Mouse (Mus musculus): ENCODE measurements around the gene Tnnt3. TPM values are rescaled to one million over a fixed set of nuclear protein-coding genes. Genes with fewer than 3 reads are reported as not detected.

The Tnnt3 gene
- polyA plus RNA-seq, 1 experiment from 2014 or later, result 2.6 TPM

DNA sequence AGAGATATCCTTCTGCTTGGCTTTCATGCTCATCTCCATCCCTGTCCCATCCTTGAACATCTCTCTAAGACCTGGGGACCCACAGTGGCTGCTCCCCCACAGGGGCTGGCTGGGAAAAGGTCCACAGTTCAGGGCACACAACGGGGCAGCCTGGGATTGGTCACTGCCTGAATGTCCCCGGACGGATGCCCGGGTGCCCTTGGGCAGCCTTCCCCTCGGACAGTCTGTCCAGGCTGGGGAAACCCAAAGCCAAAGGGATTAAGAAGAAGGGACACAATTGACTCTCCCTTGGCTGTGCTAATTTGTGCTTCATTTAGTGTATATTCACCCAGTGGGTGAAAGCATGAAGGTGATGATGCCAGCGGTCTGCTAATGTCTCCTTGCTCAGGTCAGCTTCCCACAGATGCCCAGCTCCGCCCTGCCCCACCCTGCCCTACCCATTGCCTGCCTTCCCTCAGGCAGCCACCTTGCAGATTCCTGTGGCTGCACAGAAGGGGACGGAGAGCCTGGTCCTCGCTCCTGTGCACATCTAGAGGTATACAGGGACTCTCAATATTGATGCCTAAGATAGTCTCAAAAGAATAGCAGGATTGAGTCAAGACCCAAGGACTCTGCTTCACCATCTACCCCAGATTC is 60.0 kb downstream of the Tnnt3 start:
- no peak overlapping the region for H3K9ac ChIP-seq (replicated peaks; ENCODE audit: low read depth, low read length)
- ATAC-seq (ENCODE audit: insufficient number of reproducible peaks, insufficient read depth, low FRiP score, low read depth), result no peak
- no peaks in the 10 kb centered on the region for H3K36me3 ChIP-seq (ENCODE audit: control insufficient read depth, insufficient read depth, low read length)
- H3K4me3 ChIP-seq (ENCODE audit: low read depth, low read length), result no peak overlapping the region
- no peaks in the 10 kb centered on the region for H3K9me3 ChIP-seq (ENCODE audit: control insufficient read depth, low read depth, low read length)
- peaks cover 56% of the 10 kb centered on the region for H3K4me1 ChIP-seq (ENCODE audit: control insufficient read depth, insufficient read depth, low read length)
- H3K4me2 ChIP-seq (replicated peaks; ENCODE audit: low read depth, low read length), result no peak overlapping the region
- H3K27me3 ChIP-seq (ENCODE audit: control insufficient read depth, insufficient read depth, low read length), result no peaks in the 10 kb centered on the region
- no peak overlapping the region for H3K27ac ChIP-seq (ENCODE audit: low read length)
- WGBS, result 94% methylated on average over 9 of the region's 9 CpGs

DNA sequence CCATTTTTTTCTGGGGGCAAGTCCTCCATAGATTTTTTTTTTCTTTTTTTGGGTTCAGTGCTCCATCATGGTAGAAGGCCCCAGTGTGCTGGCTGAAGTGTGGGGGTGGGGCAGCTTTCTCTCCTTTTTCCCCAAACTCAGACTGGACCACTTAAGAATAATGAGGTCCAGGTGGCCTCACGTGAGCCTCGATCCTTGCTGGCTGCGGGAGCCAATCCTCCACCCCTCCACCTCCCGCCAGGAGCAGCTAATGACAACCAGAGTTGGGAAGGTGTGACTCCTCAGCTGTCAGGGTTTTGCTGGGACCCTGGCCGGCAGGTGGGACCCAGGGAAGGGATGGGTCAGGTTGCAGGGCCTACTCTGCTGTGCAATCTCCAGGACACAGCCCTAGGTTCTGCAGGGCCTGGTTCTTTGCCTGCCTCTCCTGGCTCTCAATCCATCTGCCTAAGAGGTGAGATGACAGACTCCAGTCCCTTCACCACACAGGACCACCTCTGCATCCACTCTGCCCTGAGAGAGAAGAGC is 61.1 kb downstream of the Tnnt3 start:
- Histone ChIP-seq H3K4me3 (ENCODE audit: low read depth, low read length) (no peak overlapping the region), H3K9ac (replicated peaks; ENCODE audit: low read depth, low read length) (no peak overlapping the region), H3K36me3 (ENCODE audit: control insufficient read depth, insufficient read depth, low read length) (no peaks in the 10 kb centered on the region), H3K27ac (ENCODE audit: low read length) (peak overlapping the region; percentile 21; the same call in 1 of the 2 replicates), H3K4me2 (replicated peaks; ENCODE audit: low read depth, low read length) (no peak overlapping the region), H3K9me3 (ENCODE audit: control insufficient read depth, low read depth, low read length) (no peaks in the 10 kb centered on the region), H3K4me1 (ENCODE audit: control insufficient read depth, insufficient read depth, low read length) (peaks cover 54% of the 10 kb centered on the region), H3K27me3 (ENCODE audit: control insufficient read depth, insufficient read depth, low read length) (no peaks in the 10 kb centered on the region)
- 28% methylated on average over 5 of the region's 5 CpGs for WGBS
- ATAC-seq (ENCODE audit: insufficient number of reproducible peaks, insufficient read depth, low FRiP score, low read depth), result no peak

DNA sequence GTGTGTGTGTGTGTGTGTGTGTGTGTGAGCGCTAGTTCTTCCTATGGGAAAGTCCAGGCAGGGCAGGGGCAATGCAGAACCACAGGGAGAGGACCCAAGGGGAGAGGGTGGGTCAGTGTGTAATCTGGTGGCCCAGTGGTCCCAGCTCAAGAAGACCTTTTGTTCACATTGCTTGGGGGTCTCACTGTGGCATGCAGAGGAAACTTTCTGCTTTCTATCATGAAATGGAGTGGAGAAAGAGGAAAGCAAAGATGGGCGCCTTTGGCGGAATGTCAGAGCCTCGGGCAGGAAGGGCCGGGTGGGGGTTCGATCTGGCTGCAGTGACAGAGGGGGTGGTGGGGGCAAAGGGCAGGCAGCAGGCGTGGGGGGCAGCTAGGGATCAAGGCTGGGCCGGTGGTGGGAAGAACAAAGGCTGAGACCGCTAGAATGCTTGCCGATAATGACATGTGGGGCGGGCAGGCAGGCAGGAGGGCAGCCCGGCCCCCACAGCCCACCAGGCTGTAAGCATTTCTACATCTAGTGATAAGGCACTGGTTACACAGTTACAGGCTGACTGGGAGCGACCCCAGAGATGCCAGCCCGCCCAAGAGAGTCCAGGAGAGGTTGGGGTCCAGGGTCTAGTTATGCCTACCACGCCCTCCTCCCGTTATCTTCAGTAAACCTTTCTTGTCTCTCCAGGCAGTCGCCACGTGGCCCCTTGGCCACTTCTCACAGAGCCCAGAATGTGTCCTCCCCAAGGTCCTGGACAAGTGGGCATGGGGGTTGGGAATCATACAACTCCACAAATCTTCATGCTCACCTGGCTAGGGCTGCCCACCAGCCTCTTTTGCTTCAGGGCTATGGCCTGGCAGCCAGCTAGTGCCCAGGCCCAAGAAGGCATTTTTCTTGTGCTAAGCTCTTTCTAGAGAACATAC is 62.6 kb downstream of the Tnnt3 start:
- Histone ChIP-seq H3K4me2 (replicated peaks; ENCODE audit: low read depth, low read length) (no peak overlapping the region), H3K27me3 (ENCODE audit: control insufficient read depth, insufficient read depth, low read length) (no peaks in the 10 kb centered on the region), H3K4me1 (ENCODE audit: control insufficient read depth, insufficient read depth, low read length) (peaks cover 61% of the 10 kb centered on the region), H3K36me3 (ENCODE audit: control insufficient read depth, insufficient read depth, low read length) (no peaks in the 10 kb centered on the region), H3K4me3 (ENCODE audit: low read depth, low read length) (no peak overlapping the region), H3K9ac (replicated peaks; ENCODE audit: low read depth, low read length) (no peak overlapping the region; the same call in 1 of the 2 replicates), H3K9me3 (ENCODE audit: control insufficient read depth, low read depth, low read length) (no peaks in the 10 kb centered on the region), H3K27ac (ENCODE audit: low read length) (peak overlapping the region; percentile 67)
- 31% methylated on average over 18 of the region's 18 CpGs for WGBS
- ATAC-seq (ENCODE audit: insufficient number of reproducible peaks, insufficient read depth, low FRiP score, low read depth), result peak; percentile 87

DNA sequence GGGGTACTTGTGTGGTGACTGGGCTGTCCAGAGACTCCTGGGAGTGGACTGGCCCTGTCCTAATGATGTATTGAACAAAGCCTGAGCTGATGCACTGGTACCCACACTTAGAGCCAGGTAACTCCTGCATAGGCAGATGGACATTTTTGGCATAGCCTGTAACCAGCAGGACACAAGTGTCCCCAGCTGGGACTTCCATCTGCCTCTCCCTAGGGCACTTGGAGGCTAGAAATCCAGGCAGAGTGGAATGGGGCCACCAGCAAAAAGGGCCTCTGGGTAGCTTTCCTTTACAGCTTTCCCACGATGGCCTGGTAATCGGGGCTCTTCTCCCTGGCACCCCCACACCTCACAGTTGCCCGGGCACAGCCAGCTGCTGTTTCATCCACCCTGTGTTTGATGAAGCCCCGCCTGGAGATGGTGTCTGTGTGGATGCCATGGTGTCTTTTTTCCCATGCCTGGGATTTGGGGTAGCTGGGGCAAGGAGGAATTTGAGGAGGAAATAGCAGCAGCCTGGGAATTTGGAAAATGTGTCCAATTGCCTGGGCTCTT is 63.3 kb downstream of the Tnnt3 start:
- Histone ChIP-seq H3K27ac (ENCODE audit: low read length) (peak overlapping the region; percentile 62), H3K9me3 (ENCODE audit: control insufficient read depth, low read depth, low read length) (no peaks in the 10 kb centered on the region), H3K4me3 (ENCODE audit: low read depth, low read length) (no peak overlapping the region), H3K4me1 (ENCODE audit: control insufficient read depth, insufficient read depth, low read length) (peaks cover 65% of the 10 kb centered on the region), H3K9ac (replicated peaks; ENCODE audit: low read depth, low read length) (no peak overlapping the region; the same call in 1 of the 2 replicates), H3K27me3 (ENCODE audit: control insufficient read depth, insufficient read depth, low read length) (no peaks in the 10 kb centered on the region), H3K4me2 (replicated peaks; ENCODE audit: low read depth, low read length) (no peak overlapping the region), H3K36me3 (ENCODE audit: control insufficient read depth, insufficient read depth, low read length) (no peaks in the 10 kb centered on the region)
- ATAC-seq (ENCODE audit: insufficient number of reproducible peaks, insufficient read depth, low FRiP score, low read depth), result no peak
- 69% methylated on average over 4 of the region's 4 CpGs for WGBS

DNA sequence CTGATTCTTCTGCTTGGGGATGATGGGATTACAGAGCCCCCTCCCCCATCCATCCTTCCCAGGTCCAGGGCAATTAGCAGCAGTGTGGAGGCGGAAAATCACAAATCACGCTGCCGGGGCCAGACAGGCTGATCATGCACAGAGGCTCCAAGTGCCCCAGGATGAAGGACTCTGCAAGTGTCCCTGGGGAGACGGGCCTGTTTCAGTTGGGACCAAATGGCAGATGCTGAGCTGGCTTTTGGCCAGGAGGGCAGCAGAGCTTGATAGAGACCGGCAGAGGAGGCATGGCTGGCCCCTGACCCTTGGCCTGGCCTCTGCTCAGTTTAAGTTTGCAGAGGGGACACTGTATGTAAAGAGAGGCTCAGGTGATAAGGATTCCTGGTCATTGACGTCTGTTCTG is 64.5 kb downstream of the Tnnt3 start:
- H3K9me3 ChIP-seq (ENCODE audit: control insufficient read depth, low read depth, low read length), result no peaks in the 10 kb centered on the region
- peaks cover 58% of the 10 kb centered on the region for H3K4me1 ChIP-seq (ENCODE audit: control insufficient read depth, insufficient read depth, low read length)
- no peak for ATAC-seq (ENCODE audit: insufficient number of reproducible peaks, insufficient read depth, low FRiP score, low read depth)
- WGBS, result 24% methylated on average over 6 of the region's 6 CpGs
- H3K4me3 ChIP-seq (ENCODE audit: low read depth, low read length), result no peak overlapping the region
- no peaks in the 10 kb centered on the region for H3K27me3 ChIP-seq (ENCODE audit: control insufficient read depth, insufficient read depth, low read length)
- no peak overlapping the region for H3K4me2 ChIP-seq (replicated peaks; ENCODE audit: low read depth, low read length)
- no peak overlapping the region for H3K9ac ChIP-seq (replicated peaks; ENCODE audit: low read depth, low read length)
- H3K36me3 ChIP-seq (ENCODE audit: control insufficient read depth, insufficient read depth, low read length), result no peaks in the 10 kb centered on the region
- no peak overlapping the region; the same call in 1 of the 2 replicates for H3K27ac ChIP-seq (ENCODE audit: low read length)

DNA sequence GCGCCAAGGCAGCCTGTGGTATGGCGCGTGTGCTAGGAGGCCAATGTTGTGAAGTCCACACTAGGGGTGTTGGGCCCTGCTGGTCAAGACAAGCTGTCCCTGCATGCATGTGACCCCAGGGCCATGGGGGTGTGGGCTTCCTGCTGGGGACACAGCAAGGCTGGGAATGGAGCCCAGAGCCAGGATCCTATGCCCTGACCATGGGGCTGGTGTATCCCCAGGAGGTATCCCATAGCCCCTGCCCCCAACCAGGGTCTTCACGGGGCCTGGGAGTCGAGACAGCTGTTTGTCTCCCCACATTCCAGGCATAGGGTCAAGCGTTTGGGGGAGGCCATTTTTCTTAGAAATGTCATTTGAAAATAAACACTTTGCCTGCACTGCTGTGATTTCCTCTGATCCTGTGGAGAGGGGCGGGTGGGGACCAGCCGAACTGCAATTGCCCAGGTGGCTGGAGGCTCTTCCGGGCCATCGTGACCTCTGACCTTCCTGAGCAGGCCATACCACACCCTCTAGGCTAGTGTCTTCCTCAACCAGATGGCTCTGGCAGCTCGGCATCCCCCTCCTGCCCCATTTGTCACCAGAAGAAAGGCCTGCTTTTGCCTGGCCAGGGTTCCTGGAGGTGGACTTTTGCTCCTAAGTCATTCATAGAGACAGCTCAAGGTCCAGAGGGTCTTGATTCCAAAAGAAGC is 66.5 kb downstream of the Tnnt3 start:
- WGBS, result 27% methylated on average over 11 of the region's 11 CpGs
- H3K27me3 ChIP-seq (ENCODE audit: control insufficient read depth, insufficient read depth, low read length), result no peaks in the 10 kb centered on the region
- ATAC-seq (ENCODE audit: insufficient number of reproducible peaks, insufficient read depth, low FRiP score, low read depth), result no peak
- H3K9ac ChIP-seq (replicated peaks; ENCODE audit: low read depth, low read length), result no peak overlapping the region
- no peaks in the 10 kb centered on the region for H3K36me3 ChIP-seq (ENCODE audit: control insufficient read depth, insufficient read depth, low read length)
- no peaks in the 10 kb centered on the region for H3K9me3 ChIP-seq (ENCODE audit: control insufficient read depth, low read depth, low read length)
- H3K4me3 ChIP-seq (ENCODE audit: low read depth, low read length), result no peak overlapping the region
- peaks cover 71% of the 10 kb centered on the region for H3K4me1 ChIP-seq (ENCODE audit: control insufficient read depth, insufficient read depth, low read length)
- no peak overlapping the region for H3K4me2 ChIP-seq (replicated peaks; ENCODE audit: low read depth, low read length)
- peak overlapping the region; percentile 58; the same call in 1 of the 2 replicates for H3K27ac ChIP-seq (ENCODE audit: low read length)

Measured in stomach, embryonic 14.5 days (tissue).